Mouse (Mus musculus) myocyte (in vitro differentiated cells): Measurements from ENCODE around the gene Zic2. TPM values are rescaled to one million over a fixed set of nuclear protein-coding genes. Genes with fewer than 3 reads are reported as not detected.
"Not testable (repeated sequence)": the region's sequence is repeated elsewhere in the genome, so short reads cannot be mapped to it uniquely, and the experiment has no call there.

Source experiments
- H3K27me3 ChIP-seq: one replicate; pipeline ENCODE4 v1.6.1; 2011; ENCODE audit not compliant: control insufficient read depth, insufficient read depth, insufficient read length
- H3K36me3 ChIP-seq: one replicate; pipeline ENCODE4 v1.6.1; 2011; ENCODE audit not compliant: control insufficient read depth, insufficient read depth
- H3K4me2 ChIP-seq: one replicate; pipeline ENCODE4 v1.6.1; 2011; ENCODE audit warnings: low read depth, control low read depth
- H3K4me3 ChIP-seq: one replicate; pipeline ENCODE4 v1.5.1; 2011; ENCODE audit warnings: mild to moderate bottlenecking, control low read depth, moderate library complexity
- H3K79me2 ChIP-seq: one replicate; pipeline ENCODE4 v1.6.1; 2011; ENCODE audit not compliant: control insufficient read depth, insufficient read depth
- H3ac ChIP-seq: one replicate; pipeline ENCODE4 v1.6.1; 2011; ENCODE audit not compliant: control insufficient read depth, insufficient read length
- CEBPB ChIP-seq: IDR thresholded peaks from 2 replicates; pipeline ENCODE4 v1.6.1; 2011; ENCODE audit warnings: mild to moderate bottlenecking, moderate library complexity; ENCODE audit not compliant: poor library complexity, insufficient read depth, severe bottlenecking
- E2F4 ChIP-seq: IDR thresholded peaks from one replicate; pipeline ENCODE4 v1.6.1; 2011; ENCODE audit warnings: mild to moderate bottlenecking, control low read depth, moderate library complexity; ENCODE audit not compliant: insufficient read depth
- MAX ChIP-seq: IDR thresholded peaks from one replicate; pipeline ENCODE4 v1.6.1; 2011; ENCODE audit warnings: low read depth, mild to moderate bottlenecking, control low read depth
- MYOD1 ChIP-seq, 3 experiments: IDR thresholded peaks; one replicate each; pipeline ENCODE4 v1.6.1; 2011; ENCODE audit warnings: control low read depth in 2 of 3, low read depth in 2 of 3, mild to moderate bottlenecking in 2 of 3, moderate library complexity in 1 of 3; ENCODE audit not compliant: insufficient read length in 2 of 3, control insufficient read depth in 1 of 3
- MYOG ChIP-seq, 3 experiments: IDR thresholded peaks; one replicate each; pipeline ENCODE4 v1.6.1; 2011; ENCODE audit warnings: control low read depth in 2 of 3, low read depth in 2 of 3, mild to moderate bottlenecking in 2 of 3; ENCODE audit not compliant: insufficient read length in 2 of 3, control insufficient read depth in 1 of 3, insufficient read depth in 1 of 3
- POLR2A ChIP-seq: IDR thresholded peaks from one replicate; pipeline ENCODE4 v1.6.1; 2011; ENCODE audit warnings: low read depth, mild to moderate bottlenecking, control low read depth, moderate library complexity; ENCODE audit not compliant: insufficient read length
- POLR2AphosphoS2 ChIP-seq: IDR thresholded peaks from one replicate; pipeline ENCODE4 v1.6.1; 2011; ENCODE audit warnings: low read depth, control low read depth; ENCODE audit not compliant: insufficient read length
- REST ChIP-seq: IDR thresholded peaks from one replicate; pipeline ENCODE4 v1.6.1; 2011; ENCODE audit warnings: mild to moderate bottlenecking, control low read depth, moderate library complexity; ENCODE audit not compliant: insufficient read depth, insufficient read length
- SRF ChIP-seq: IDR thresholded peaks from one replicate; pipeline ENCODE4 v1.6.1; 2011; ENCODE audit warnings: low read depth; ENCODE audit not compliant: control insufficient read depth, insufficient read length
- TCF12 ChIP-seq: IDR thresholded peaks from one replicate; pipeline ENCODE4 v1.6.1; 2011; ENCODE audit warnings: mild to moderate bottlenecking, control low read depth; ENCODE audit not compliant: poor library complexity, insufficient read depth, severe bottlenecking
- TCF3 ChIP-seq: IDR thresholded peaks from one replicate; pipeline ENCODE4 v1.6.1; 2011; ENCODE audit warnings: low read depth, control low read depth; ENCODE audit not compliant: insufficient read length
- USF1 ChIP-seq: IDR thresholded peaks from one replicate; pipeline ENCODE4 v1.6.1; 2011; ENCODE audit warnings: low read depth, mild to moderate bottlenecking, control low read depth, moderate library complexity
- polyA plus RNA-seq: library from polyadenylated mRNA; unstranded; fragments of >200 nt; fragmentation: generic; extraction: Trizol; gene quantifications from one replicate; pipeline ENCODE4 v1.2.1, GENCODE M21; 2012; ENCODE audit warnings: missing spikeins

The Zic2 gene
- polyA plus RNA-seq, 1 experiment: 0.88 TPM

DNA sequence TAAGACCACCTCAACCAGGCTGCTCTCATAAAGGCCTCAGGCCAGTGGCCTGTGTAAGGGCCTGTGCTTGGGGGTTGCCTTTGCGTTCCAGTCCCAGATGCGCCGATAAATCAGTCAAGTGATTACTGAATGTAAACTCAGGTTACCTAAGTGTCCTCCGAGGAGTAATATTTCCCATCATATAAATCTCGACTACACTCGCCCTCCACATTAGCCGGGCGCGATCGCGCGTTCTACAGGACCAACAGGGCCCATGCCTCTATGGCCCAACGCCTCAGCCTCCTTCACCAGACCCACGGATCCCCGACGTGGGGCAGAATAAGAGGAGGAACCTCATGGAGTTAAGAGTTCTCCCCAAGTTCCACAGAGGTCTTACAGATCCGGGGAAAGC lies 12.6 kb upstream of the Zic2 start:
- TF ChIP-seq MAX (no peak), SRF (no peak), POLR2AphosphoS2 (no peak), REST (no peak), POLR2A (no peak), TCF3 (no peak), CEBPB (no peak), TCF12 (no peak), E2F4 (no peak), MYOG (IDR thresholded peaks at IDR 0.05; ENCODE audit: control insufficient read depth in 1 of 3, insufficient read depth in 1 of 3, insufficient read length in 2 of 3, low read depth in 2 of 3) (no peak), MYOD1 (IDR thresholded peaks at IDR 0.05; ENCODE audit: control insufficient read depth in 1 of 3, insufficient read length in 2 of 3, low read depth in 2 of 3) (no peak), USF1 (no peak)
- Histone ChIP-seq H3K79me2 (no peaks in the 10 kb centered on the region), H3K27me3 (peaks cover 5% of the 10 kb centered on the region), H3ac (no peak overlapping the region), H3K4me3 (peak overlapping the region; percentile 24), H3K4me2 (no peak overlapping the region), H3K36me3 (no peaks in the 10 kb centered on the region)

DNA sequence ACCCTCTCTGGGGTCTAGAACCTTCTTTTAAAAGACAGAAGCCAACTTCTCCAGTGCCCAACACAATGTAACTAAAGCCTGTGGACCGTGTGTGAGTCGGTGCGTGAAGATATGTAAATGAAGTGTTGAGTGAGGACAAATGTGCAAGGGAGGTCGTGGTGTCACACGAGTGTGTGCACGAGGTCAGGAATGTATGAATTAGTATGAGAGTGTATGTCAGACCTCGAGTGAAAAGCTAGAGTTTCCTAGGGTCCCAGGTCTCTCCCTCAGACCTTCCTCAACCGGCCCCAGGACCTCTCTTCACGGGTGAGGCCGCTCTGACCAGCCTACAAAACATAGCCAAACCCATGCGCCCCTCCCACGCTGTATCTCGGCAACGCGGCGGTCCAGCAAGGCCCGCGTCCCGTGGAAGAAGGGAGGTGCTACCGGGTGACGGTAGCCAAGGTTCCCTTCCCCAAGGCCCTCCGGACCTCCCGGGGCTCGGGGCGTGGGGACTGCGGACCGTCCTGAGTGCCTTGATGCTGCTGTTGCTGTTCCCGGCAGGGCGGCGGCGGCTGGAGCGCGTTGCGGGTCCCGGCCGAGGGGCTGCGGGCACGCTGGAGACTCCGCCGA lies 12.0 kb upstream of the Zic2 start:
- Histone ChIP-seq H3K4me3 (peak overlapping the region; percentile 24), H3K27me3 (peaks cover 6% of the 10 kb centered on the region), H3ac (no peak overlapping the region), H3K4me2 (no peak overlapping the region), H3K36me3 (no peaks in the 10 kb centered on the region), H3K79me2 (no peaks in the 10 kb centered on the region)
- TF ChIP-seq E2F4 (no peak), TCF12 (no peak), POLR2A (no peak), CEBPB (no peak), REST (no peak)

DNA sequence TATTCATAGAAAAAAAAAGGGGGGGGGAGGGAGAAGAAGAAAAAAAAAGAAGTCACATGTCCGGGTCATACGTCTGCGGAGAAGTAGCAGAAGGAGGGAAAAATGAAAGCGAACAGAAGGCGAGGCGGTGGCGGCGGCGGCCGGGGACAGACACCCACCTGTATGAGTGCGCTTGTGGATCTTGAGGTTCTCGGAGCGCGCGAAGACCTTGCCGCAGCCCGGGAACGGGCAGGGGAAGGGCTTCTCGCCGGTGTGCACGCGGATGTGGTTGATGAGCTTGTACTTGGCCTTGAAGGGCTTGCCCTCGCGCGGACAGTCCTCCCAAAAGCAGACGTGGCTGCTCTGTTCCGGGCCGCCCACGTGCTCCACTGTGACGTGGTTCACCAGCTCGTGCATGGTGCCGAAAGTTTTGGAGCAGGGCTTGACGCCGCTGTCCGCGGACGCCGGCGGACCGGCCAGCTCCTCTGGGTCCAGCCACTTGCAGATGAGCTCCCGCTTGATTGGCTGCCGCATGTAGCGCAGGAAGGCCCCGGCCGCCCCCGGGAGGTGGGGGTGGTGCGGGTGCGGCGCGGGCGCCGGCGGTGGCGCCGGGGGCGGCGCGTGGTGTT lies 11.4 kb upstream of the Zic2 start:
- H3K27me3 ChIP-seq: peaks cover 13% of the 10 kb centered on the region
- H3K4me2 ChIP-seq: peak overlapping the region; percentile 12
- peak; percentile 24 for TF ChIP-seq POLR2A
- H3K4me3 ChIP-seq: peak overlapping the region; percentile 24
- H3K36me3 ChIP-seq, H3K79me2 ChIP-seq: not testable (repeated sequence)
- H3ac ChIP-seq: peak overlapping the region; percentile 58

DNA sequence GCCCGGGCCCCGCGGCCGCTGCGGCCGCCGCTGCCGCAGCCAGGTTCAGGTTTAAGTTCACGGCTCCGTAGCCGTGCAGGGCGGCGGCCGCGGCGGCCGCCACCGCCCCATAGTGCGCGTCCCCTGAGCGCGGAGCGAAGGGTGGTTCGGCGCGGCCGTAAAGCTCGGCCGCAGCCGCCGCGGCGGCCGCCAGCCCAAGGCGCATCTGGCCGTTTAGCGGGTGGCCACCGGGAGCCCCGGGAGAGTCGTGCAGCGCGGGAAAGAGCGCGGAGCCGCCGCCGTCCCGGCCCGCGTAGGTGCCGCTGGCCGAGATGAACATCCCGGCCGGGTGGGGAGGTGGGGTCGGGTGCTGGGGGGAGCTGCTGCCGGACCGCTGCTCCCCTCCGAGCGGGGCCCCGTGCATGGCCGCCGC lies 10.9 kb upstream of the Zic2 start:
- H3K79me2 ChIP-seq: no peaks in the 10 kb centered on the region
- H3ac ChIP-seq: peak overlapping the region; percentile 58
- no peaks in the 10 kb centered on the region for H3K36me3 ChIP-seq
- peaks cover 17% of the 10 kb centered on the region for H3K27me3 ChIP-seq
- TF ChIP-seq TCF3 (no peak), E2F4 (no peak), SRF (no peak), USF1 (no peak)
- H3K4me2 ChIP-seq: no peak overlapping the region
- peak overlapping the region; percentile 24 for H3K4me3 ChIP-seq

DNA sequence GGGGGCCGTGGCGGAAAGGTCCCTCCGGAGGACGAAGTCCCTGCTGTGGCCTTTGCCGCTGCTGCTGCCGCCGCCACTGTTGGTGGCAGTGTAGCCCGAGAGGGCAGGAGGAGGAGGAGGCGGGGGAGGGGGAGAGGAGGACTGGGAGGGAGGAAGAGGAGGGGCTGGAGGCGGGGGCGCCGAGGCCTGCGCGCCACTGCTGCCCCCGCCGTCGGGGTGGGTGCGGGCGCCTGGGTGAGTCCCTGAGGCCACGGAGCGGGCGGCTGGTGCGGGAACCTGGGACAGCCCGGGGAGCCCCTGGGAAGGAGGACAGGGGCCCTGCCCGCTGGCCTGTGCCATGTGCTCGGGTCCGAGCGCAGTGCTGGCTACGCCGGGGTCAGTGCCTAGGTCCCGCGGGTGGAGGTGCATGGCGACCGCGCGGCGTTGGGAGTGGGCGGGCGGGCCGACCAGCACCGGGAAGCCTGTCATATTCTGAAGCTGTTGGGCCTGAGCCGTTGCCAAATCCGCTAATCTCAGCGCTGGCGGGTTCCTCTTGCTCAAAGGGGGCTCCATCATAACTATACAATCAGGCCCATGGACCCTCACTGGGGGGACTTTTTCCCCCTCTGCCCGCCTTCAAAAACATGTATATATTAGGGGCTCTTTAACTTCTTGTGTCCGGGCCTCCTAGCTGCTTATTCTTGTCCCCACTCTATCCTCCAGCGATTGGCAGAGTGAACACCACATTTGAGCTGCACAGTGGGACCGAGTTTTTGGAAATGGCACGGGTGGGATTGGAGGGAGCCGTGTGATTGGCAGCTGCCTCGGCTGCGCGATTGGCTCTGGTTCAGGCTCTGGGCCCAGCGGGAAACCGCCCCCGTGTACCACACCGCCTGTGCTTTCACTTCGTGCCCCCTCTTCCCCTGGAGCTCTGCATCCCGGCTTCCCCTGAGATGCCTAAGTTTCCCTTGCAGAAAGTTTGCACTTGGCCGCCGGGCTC lies 10.2 kb upstream of the Zic2 start, which contains the start of gene Zic5:
Zic5 (minus strand) TSS at position 915 of the 979 bp plus-strand sequence.
- peak within 1 kb of the TSS; percentile 24 for H3K4me3 ChIP-seq
- H3K36me3 ChIP-seq: no peaks in the 10 kb centered on the region
- H3K27me3 ChIP-seq: peaks cover 19% of the 10 kb centered on the region
- peak within 1 kb of the TSS; percentile 64 for H3K4me2 ChIP-seq
- TF ChIP-seq MAX (no peak), POLR2A (peak; percentile 22), E2F4 (peak; percentile 53)
- peak within 1 kb of the TSS; percentile 58 for H3ac ChIP-seq
- no peaks in the 10 kb centered on the region for H3K79me2 ChIP-seq
